Mouse (Mus musculus) G1E (cell line): ENCODE results near the gene Acrbp.

ENCODE experiments used
- CTCF ChIP-seq: IDR thresholded peaks from 2 replicates; pipeline ENCODE4 v1.5.1; 2012; ENCODE audit warnings: low read depth, low read length, inconsistent platforms, mixed read lengths
- GATA1 ChIP-seq: IDR thresholded peaks from 2 replicates; pipeline ENCODE4 v1.6.1; 2012; ENCODE audit warnings: borderline replicate concordance, low read length, inconsistent platforms, mixed read lengths
- GATA2 ChIP-seq: IDR thresholded peaks from 2 replicates; pipeline ENCODE4 v1.6.1; 2012; ENCODE audit warnings: low read depth, low read length, inconsistent platforms, borderline replicate concordance
- POLR2AphosphoS5 ChIP-seq: IDR thresholded peaks from 2 replicates; pipeline ENCODE4 v1.6.1; 2012; ENCODE audit warnings: low read depth, low read length, inconsistent platforms; ENCODE audit not compliant: insufficient replicate concordance
- TAL1 ChIP-seq: conservative IDR thresholded peaks from 2 replicates; pipeline ENCODE4 v1.6.1; 2012; ENCODE audit warnings: low read depth, low read length, inconsistent platforms, mixed read lengths

DNA sequence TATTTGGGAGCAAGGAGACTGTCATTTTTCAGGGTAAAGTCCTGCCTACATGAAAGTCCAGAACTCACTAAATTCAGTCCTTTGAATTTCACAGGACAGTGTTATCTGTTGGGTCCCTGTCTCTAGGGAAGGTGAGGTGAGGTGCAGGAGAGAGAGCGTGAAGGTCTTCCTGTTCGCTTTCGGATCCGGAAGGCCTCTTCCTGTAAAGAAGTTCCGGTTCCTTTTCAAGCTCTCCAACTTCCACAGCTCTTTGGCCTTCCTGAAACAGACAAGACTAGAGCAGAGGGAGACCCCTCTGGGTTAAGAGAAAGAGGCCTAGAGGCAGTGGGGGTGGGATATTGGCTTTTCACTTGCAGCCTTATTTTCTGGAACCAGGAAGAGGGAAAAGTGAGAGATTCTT is 42.9 kb downstream of the Acrbp start:
- TF ChIP-seq CTCF (no peak), POLR2AphosphoS5 (no peak), TAL1 (no peak), GATA1 (no peak), GATA2 (no peak)
